Mouse (Mus musculus): ENCODE data around the gene Msi1.

The Msi1 gene

DNA sequence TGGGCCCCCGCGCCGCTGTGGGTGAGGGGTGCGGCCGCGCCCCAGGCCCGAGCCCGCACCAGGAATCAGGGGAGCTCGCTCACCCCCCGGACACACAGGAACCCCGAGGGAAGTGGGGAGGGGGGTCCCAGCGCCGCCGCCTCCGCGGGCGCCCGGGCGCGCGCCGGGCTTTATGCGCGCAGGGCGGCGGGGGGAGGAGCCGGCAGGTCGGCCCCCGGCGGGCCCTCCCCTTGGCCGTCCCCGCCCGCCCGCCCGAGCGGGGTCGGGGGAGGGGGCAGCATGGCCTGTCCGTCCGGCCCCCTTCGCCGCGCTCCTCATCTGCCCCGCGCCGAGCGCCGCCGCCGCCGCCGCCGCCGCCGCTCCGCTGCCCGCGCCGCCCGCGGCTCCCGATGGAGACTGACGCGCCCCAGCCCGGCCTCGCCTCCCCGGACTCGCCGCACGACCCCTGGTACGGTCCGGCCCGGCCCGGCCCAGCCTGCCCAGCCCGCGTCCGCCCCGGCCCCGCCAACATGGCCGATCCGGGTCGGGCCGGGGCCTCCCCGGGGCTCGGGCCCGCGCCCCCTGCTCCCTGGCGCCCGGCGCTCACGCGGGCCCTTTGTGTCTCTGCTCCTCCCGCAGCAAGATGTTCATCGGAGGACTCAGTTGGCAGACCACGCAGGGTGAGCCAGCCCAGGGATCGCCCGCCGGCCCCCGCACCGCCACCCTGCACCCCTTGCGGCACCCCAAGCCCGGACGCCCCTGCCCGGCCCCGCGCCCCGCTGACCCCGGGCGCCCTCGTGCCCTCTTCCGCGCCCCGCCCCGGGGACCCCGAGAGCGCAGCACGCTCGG, at the start of gene Msi1:
Msi1 (plus strand) TSS at position 241 of the 828 bp plus-strand sequence.
- no peak for DNase-seq

- DNase-seq, result no peak
Measured at GRCm38 (mm10) chr5:115391935-115392334, 37.5 kb upstream of the Msi1 start.

- peak in 1 of 2 experiments; percentile 2 for DNase-seq
Measured at GRCm38 (mm10) chr5:115392969-115393368, 36.4 kb upstream of the Msi1 start.

DNA sequence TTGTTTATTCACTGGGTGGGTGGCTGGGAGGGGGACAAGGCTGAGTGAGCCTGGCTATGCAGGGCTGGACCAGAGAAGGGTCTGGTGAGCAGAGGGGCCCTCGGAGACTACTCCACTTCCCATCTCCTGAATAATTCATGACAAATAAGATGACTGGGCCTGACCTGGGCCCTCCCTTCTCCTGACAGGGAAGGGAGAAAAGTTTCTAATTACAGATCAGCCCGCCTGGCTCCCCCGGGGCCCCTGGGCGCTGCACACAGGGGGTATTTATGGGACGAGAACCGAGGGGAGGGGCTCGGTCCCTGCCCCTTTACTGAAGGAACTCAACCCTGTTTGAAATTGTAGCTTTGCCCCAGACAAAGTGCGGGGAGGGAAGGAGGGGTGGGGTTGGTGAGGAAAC, 35.2 kb upstream of the Msi1 start:
- peak in 1 of 2 experiments; percentile 21 for DNase-seq

- DNase-seq, result no peak
Measured at GRCm38 (mm10) chr5:115394836-115395235, 34.6 kb upstream of the Msi1 start.

DNA sequence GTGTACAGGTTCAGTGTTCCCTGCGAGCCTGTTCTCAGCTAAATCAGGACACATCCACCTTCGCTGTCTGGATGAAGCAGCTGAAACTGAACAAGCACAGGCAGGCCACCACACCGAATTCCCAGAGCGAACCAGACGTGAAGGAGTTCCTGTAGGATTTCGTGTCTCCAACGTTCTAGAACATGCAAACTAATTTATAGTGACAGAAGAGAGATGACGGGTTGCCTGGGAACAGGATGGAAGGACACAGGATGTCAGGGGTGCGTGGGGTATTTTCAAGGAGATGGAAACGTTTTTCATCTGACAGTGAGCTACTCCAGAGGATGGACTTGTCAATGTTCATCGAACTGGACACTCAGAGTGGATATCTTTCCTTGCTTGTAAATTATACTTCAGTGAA, 32.7 kb upstream of the Msi1 start:
- DNase-seq, result no peak

- DNase-seq, result no peak
Measured at GRCm38 (mm10) chr5:115397839-115398780, 31.3 kb upstream of the Msi1 start.

DNA sequence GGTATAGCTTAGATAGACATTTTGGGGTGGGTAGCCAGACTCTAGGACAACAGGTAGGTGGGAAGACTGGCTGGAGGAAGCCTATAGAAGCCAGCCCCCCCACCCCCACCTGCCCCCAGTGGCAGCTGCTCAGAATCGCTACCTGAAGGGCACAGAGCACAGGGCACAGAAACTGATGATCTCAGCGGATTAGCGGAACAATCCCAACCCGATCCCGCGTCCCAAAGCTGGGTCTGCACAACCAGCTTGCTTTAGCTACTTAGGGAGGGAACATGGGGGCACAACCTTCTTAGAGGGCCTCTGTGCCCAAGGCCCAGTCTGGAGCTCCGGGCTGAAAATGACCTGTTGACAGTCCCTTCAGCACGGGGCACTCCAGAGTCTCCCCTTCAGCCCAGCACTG, 27.3 kb upstream of the Msi1 start:
- no peak for DNase-seq

- DNase-seq, result no peak
Measured at GRCm38 (mm10) chr5:115403436-115404140, 25.8 kb upstream of the Msi1 start.

DNA sequence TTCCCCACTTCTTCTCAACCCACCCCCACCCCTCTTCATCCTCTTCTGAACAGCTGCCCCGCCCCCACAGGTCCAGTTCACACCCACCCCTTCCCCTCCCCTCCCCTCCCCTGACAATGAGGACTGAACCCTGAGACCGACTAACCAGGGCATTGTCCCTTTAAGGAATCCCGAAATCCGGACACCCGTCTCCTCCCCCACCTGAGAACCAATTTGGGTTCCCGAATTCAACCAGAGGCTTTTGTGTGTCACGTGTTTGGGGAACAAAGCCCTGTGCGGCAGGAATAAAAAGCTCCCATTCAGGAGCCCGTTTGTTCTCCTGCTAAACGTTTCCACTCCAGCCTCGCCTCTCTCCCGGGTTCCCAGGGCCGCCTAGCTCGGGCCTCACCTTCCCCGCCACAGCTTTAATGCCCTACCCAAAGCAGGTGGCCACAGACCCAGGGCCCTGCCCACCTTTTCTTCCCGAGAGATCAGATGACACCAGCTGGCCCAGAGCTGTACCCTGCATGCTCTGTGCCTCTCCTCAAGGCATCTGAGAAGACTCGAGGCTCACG, 25.1 kb upstream of the Msi1 start:
- no peak for DNase-seq

- DNase-seq, result no peak
Measured at GRCm38 (mm10) chr5:115405205-115405604, 24.2 kb upstream of the Msi1 start.

DNA sequence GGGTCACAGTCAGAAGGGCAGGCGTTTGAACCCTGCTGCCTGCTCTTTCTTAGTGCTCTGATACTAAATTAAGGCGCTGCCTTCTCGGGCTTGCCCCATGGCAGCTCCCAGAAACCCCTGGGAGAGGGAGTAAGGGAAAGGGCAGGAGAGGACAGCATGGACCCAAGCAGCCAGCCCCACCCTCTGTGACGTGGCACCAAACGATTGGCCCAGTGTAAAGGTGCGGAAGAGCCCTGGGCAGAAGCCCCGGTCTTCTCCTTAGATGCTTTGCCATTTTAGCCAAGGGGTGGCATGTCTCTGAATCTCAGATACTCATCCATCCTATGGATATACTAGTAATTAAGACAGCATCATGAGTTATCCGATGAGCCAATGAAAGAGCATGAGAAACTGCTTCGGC, 21.3 kb upstream of the Msi1 start:
- DNase-seq, result no peak

- no peak for DNase-seq
Measured at GRCm38 (mm10) chr5:115415111-115416085, 14.0 kb upstream of the Msi1 start.

DNA sequence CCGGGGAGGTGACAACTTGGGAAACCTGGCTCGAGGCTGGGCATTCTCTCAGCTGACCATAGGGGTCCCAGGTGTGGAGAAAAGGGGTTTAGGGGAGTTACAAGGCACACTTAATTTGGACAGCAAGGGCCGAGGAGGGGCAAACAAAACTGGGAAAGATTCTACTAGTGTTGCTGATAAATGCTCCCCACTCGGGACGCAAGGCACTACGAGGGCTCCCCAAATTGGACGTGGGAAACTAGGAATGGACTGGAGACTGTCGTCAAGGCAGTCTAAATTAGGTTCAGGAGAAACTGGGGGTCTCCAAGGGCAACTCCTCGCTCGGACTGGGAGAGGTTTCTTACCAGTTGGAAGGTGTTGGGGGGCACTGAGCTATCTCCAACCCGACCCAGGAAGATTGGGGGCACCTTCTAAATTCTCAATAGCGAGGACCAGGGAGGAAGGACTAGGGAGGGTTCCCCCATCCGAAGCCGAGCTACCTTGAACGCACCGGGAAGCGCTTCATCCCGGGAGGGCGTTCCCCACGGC, 504 bp upstream of the Msi1 start:
- no peak for DNase-seq

GRCm38 (mm10) chr5:115430187-115430960, 975 bp downstream of the Msi1 start:
- DNase-seq, result no peak

- no peak for DNase-seq
Measured at GRCm38 (mm10) chr5:115431061-115431897, 1.9 kb downstream of the Msi1 start.

- DNase-seq, result no peak
Measured at GRCm38 (mm10) chr5:115431898-115432259, 2.5 kb downstream of the Msi1 start.

- no peak for DNase-seq
Measured at GRCm38 (mm10) chr5:115432395-115432794, 3.0 kb downstream of the Msi1 start.

DNA sequence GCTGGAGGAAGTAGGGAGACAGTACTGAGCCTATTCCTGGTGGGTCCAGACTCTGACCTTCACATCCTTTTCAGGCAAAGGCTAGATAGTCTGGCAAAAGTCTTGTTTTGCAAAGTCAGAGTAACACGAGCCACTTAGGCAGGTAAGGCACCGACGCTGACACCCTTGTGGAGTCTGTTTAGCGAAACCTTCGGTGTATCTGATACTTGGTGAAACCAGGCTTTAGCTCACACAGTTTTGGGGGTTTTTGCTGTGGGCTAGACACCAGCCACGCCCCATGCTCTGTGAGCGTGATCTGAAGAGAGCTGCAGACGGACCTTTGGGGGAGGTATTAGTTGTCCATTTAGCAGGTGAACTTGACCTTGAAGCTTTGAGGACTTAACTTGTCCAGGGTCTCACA, 3.8 kb downstream of the Msi1 start:
- no peak for DNase-seq
